Mouse (Mus musculus): Measurements from ENCODE around the gene Als2cl. TPM values are rescaled to one million over a fixed set of nuclear protein-coding genes. Genes with fewer than 3 reads are reported as not detected.

Gene Als2cl
- polyA plus RNA-seq, 1 experiment = 3.9 TPM

- TF ChIP-seq POLR2A (IDR thresholded peaks at IDR 0.05; ENCODE audit: borderline replicate concordance, extremely low read depth, insufficient read depth, insufficient read length, poor library complexity, severe bottlenecking) (no peak), CTCF (IDR thresholded peaks at IDR 0.05; ENCODE audit: borderline replicate concordance, extremely low read depth, insufficient read depth, insufficient read length) (no peak)
- no peak for DNase-seq (ENCODE audit: low read depth)
Measured at GRCm38 (mm10) chr9:110920665-110921419, 41.2 kb downstream of the Als2cl start.

- DNase-seq (ENCODE audit: low read depth) = peak; percentile 77
- TF ChIP-seq POLR2A (IDR thresholded peaks at IDR 0.05; ENCODE audit: borderline replicate concordance, extremely low read depth, insufficient read depth, insufficient read length, poor library complexity, severe bottlenecking) = no peak
- peak; percentile 93 for TF ChIP-seq CTCF (IDR thresholded peaks at IDR 0.05; ENCODE audit: borderline replicate concordance, extremely low read depth, insufficient read depth, insufficient read length)
Measured at GRCm38 (mm10) chr9:110922759-110923158, 43.1 kb downstream of the Als2cl start.

- DNase-seq (ENCODE audit: low read depth) = peak; percentile 33
- TF ChIP-seq POLR2A (IDR thresholded peaks at IDR 0.05; ENCODE audit: borderline replicate concordance, extremely low read depth, insufficient read depth, insufficient read length, poor library complexity, severe bottlenecking) (no peak), CTCF (IDR thresholded peaks at IDR 0.05; ENCODE audit: borderline replicate concordance, extremely low read depth, insufficient read depth, insufficient read length) (no peak)
Measured at GRCm38 (mm10) chr9:110931573-110931972, 51.9 kb downstream of the Als2cl start.

GRCm38 (mm10) chr9:110933850-110934437 lies 54.3 kb downstream of the Als2cl start:
- DNase-seq (ENCODE audit: low read depth) = peak; percentile 70
- TF ChIP-seq POLR2A (IDR thresholded peaks at IDR 0.05; ENCODE audit: borderline replicate concordance, extremely low read depth, insufficient read depth, insufficient read length, poor library complexity, severe bottlenecking) (no peak), CTCF (IDR thresholded peaks at IDR 0.05; ENCODE audit: borderline replicate concordance, extremely low read depth, insufficient read depth, insufficient read length) (no peak)

GRCm38 (mm10) chr9:110935941-110936340 lies 56.3 kb downstream of the Als2cl start:
- no peak for DNase-seq (ENCODE audit: low read depth)
- no peak for TF ChIP-seq POLR2A (IDR thresholded peaks at IDR 0.05; ENCODE audit: borderline replicate concordance, extremely low read depth, insufficient read depth, insufficient read length, poor library complexity, severe bottlenecking)
- TF ChIP-seq CTCF (IDR thresholded peaks at IDR 0.05; ENCODE audit: borderline replicate concordance, extremely low read depth, insufficient read depth, insufficient read length) = no peak

- TF ChIP-seq CTCF (IDR thresholded peaks at IDR 0.05; ENCODE audit: borderline replicate concordance, extremely low read depth, insufficient read depth, insufficient read length) (no peak), POLR2A (IDR thresholded peaks at IDR 0.05; ENCODE audit: borderline replicate concordance, extremely low read depth, insufficient read depth, insufficient read length, poor library complexity, severe bottlenecking) (no peak)
- no peak for DNase-seq (ENCODE audit: low read depth)
Measured at GRCm38 (mm10) chr9:110937506-110938490, 58.1 kb downstream of the Als2cl start.

GRCm38 (mm10) chr9:110944265-110944664 lies 64.6 kb downstream of the Als2cl start:
- peak; percentile 34 for DNase-seq (ENCODE audit: low read depth)

GRCm38 (mm10) chr9:110945343-110945742 lies 65.7 kb downstream of the Als2cl start:
- TF ChIP-seq POLR2A (IDR thresholded peaks at IDR 0.05; ENCODE audit: borderline replicate concordance, extremely low read depth, insufficient read depth, insufficient read length, poor library complexity, severe bottlenecking) = no peak
- TF ChIP-seq CTCF (IDR thresholded peaks at IDR 0.05; ENCODE audit: borderline replicate concordance, extremely low read depth, insufficient read depth, insufficient read length) = no peak
- no peak for DNase-seq (ENCODE audit: low read depth)

More at GRCm38 (mm10) chr9:110944265-110944664, 64.6 kb downstream of the Als2cl start:
- TF ChIP-seq CTCF (IDR thresholded peaks at IDR 0.05; ENCODE audit: borderline replicate concordance, extremely low read depth, insufficient read depth, insufficient read length) (peak; percentile 53; the same call in 1 of the 2 replicates), POLR2A (IDR thresholded peaks at IDR 0.05; ENCODE audit: borderline replicate concordance, extremely low read depth, insufficient read depth, insufficient read length, poor library complexity, severe bottlenecking) (no peak)

- TF ChIP-seq CTCF (IDR thresholded peaks at IDR 0.05; ENCODE audit: borderline replicate concordance, extremely low read depth, insufficient read depth, insufficient read length) (no peak), POLR2A (IDR thresholded peaks at IDR 0.05; ENCODE audit: borderline replicate concordance, extremely low read depth, insufficient read depth, insufficient read length, poor library complexity, severe bottlenecking) (no peak)
- no peak for DNase-seq (ENCODE audit: low read depth)
Measured at GRCm38 (mm10) chr9:110945926-110946325, 66.3 kb downstream of the Als2cl start, which contains the start of gene Tdgf1. TSS of gene Tdgf1 (minus strand) at chr9:110946158.

GRCm38 (mm10) chr9:110946548-110947044 lies 66.9 kb downstream of the Als2cl start:
- TF ChIP-seq CTCF (IDR thresholded peaks at IDR 0.05; ENCODE audit: borderline replicate concordance, extremely low read depth, insufficient read depth, insufficient read length) (no peak), POLR2A (IDR thresholded peaks at IDR 0.05; ENCODE audit: borderline replicate concordance, extremely low read depth, insufficient read depth, insufficient read length, poor library complexity, severe bottlenecking) (no peak)
- peak; percentile 23 for DNase-seq (ENCODE audit: low read depth)

All from brain, embryonic 14.5 days (tissue).